Mouse (Mus musculus) cerebellum, postnatal 4 days (tissue): ENCODE measurements around the gene Ptpn4.

ENCODE experiments used
- DNase-seq, 2 experiments: peaks; one replicate each; pipeline ENCODE4 v3.0.0; 2022; ENCODE audit warnings: low spot score in 2 of 2, mixed read lengths in 1 of 2

Ptpn4 gene

GRCm38 (mm10) chr1:119805984-119806383 is 31.4 kb downstream of the Ptpn4 start:
- no peak for DNase-seq

- DNase-seq = no peak
Observed at GRCm38 (mm10) chr1:119804586-119804985, 32.8 kb downstream of the Ptpn4 start.

- DNase-seq = no peak
Observed at GRCm38 (mm10) chr1:119795174-119795573, 42.2 kb downstream of the Ptpn4 start.

DNA sequence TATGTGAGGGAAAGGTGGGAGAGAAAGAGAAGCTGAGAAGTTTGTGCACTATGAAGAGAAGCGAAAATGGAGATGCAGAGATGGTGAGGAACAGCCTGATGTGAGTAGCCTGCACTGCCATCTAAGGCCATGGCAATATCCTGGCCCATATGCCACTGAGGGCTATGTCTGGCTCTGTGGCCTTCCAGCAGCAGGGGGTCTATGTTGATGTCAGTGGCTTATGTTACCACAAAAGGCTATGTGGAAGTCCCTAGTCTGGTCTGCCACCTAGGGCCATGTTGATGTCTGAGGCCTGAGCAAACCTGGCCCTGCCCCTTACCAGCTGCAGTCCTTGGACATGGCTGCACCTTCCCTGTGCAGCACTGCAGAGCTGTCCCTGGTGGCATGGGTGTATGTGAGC is 43.1 kb downstream of the Ptpn4 start:
- no peak for DNase-seq

- DNase-seq = no peak
Observed at GRCm38 (mm10) chr1:119790616-119791015, 46.8 kb downstream of the Ptpn4 start.

- DNase-seq = no peak
Observed at GRCm38 (mm10) chr1:119775915-119776314, 61.5 kb downstream of the Ptpn4 start.

- no peak for DNase-seq
Observed at GRCm38 (mm10) chr1:119735692-119736091, 101.7 kb downstream of the Ptpn4 start.

DNA sequence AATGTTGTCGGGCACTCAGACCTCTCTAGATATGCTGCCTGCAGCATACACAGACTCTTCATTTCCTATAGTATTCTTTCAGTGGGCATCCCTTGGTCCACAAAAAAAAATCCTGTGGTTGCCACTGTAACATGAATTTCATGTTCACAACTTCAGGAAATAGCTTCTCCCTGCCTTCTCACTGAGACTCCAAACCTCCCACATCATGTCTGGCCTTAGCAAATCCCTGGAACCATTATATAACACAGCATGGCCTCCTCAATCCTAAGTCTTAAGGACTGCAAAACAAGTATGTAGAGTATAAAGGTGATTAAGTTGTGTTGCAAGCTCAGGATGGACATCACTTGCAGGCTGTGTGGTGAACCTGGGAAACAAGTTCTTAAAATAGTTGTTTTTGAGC is 102.6 kb downstream of the Ptpn4 start:
- no peak for DNase-seq

- DNase-seq = no peak
Observed at GRCm38 (mm10) chr1:119731166-119731565, 106.2 kb downstream of the Ptpn4 start.

GRCm38 (mm10) chr1:119713017-119713416 is 124.4 kb downstream of the Ptpn4 start:
- no peak for DNase-seq

DNA sequence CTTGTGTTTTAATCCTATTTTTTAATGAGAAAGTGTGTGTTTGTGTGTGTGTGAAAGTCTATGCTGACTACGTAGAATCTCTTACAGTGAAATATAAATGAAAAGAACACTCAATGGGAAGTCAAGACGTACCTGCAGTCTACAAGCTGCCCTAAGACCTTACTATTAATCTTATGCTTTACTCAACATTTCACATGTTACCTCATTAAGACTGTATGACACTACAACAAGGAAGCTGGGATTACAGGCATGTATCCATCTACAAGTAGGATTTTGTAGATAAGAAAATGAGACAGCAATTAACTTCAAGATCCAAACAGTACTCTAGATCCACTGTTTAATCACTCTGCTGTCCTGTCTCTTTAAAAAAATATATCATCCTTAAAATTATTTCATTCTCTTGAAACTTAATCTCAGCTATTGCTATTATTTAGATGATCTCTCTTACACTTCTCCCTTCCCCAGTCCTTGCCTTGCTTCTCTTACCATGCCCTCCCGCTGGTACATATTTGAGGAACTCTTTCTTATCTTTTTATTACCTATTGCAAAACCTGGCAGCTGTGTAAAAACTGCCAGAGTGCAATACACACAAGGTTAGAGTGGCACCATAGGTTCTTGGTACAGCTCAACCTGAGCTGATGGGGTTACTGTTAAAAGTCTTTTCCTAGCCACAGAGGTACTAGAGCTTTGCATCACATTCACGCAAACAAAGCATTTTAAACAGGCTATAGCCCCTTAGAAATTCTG is 130.8 kb downstream of the Ptpn4 start:
- no peak for DNase-seq

DNA sequence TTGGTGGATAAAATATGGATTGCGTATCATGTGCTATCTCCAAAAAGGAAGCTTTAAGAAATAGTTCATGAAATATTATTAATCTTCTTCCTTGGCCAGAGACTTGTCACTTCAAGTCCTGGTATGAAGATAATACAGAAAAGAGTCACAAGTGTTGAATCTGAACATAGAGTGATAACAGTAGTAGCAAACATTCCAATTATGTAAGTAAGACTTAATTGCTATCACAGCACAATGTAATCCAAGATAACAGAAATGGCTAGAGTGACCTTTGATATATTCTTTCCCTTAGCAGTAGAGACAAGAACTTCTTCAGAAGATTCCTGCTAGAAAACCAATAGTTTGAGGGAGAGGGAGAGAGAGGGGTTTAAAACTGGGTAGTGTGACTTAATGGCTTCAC is 140.6 kb downstream of the Ptpn4 start:
- no peak for DNase-seq

- DNase-seq = no peak
Observed at GRCm38 (mm10) chr1:119685773-119686558, 151.4 kb downstream of the Ptpn4 start.

DNA sequence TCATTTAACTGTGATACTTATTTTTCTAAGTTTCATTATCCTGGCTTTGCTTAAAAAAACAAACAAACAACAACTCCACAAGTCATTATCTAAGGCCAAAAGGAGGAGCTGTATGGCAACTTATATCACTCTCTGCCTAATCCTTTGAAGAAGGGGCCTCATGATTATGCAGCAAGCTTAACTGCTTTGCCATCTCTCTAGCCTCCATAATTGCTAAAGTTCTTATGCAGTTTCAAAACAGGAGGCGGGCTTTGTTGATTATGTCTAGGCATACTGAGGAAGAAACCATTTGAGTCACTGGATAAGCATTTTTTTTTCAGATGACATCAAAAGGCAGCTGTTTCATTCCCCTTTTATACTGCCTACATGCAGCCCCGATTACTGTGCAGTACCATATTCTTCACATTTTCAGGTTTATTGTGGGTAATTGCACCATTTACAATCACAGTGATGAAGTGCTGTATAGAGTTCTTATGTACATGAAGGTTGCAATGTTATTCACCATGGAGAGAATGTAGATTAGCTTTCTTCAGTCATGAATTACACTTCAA is 155.7 kb downstream of the Ptpn4 start:
- DNase-seq = no peak

DNA sequence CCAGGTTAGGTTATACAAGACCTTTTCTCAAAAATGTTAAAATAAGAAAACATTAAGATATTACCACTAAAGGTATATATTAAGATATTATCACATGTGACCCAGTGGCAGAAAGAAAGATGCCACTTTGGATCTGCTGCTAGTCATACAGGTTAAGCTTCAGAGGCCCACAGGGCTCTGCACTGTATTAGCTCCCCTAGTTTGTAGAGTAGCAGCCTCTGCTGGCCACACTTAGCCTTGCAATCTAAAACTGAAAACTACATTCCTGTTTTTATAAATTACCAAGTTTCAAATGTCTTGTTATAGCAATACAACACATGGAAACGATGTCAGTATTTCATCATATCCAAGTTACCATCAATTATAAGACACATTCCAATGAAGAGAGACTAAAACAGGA is 162.4 kb downstream of the Ptpn4 start:
- peak in 1 of 2 experiments; percentile 8 for DNase-seq

- DNase-seq = no peak
Observed at GRCm38 (mm10) chr1:119666904-119667303, 170.5 kb downstream of the Ptpn4 start.

DNA sequence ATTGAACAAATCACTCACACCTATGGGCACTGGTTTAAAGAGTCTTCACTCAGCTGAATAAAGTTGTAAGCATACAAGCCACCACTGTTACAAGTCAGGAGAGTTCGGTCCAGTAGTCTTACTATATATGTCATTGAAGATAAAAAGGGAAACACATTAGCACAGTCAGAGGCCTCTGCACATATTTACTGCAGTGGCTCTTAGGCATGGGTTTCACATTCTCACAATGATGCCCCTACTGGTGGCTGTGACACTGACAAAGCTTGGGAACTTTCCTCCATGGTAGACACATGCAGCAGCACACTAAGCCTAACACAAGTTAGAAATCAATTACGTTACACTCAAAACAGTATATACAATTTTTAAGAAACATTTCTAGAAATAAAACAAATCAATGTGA is 183.1 kb downstream of the Ptpn4 start:
- no peak for DNase-seq

GRCm38 (mm10) chr1:119650386-119650785 is 187.0 kb downstream of the Ptpn4 start:
- no peak for DNase-seq

DNA sequence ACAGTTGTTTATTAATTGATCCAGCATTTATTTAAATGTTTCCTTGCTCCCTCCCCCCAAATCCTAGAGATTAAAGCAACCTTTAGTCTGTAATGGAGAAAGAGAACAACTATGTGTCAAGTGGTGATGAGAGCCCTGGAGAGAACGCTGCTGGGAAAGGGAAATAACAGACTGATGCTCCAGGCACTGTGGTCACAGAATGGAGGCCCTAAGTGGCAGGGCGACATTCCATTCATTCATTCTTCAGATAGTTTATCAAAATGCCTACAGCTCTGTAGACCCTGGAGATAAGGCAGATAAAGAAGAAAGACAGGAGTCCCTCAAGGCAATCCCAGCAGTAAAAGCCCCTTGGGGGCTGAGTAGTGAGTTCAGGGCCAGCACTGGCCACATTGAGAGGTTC is 187.8 kb downstream of the Ptpn4 start:
- DNase-seq = no peak

- peak; percentile 67 to 83 for DNase-seq
Observed at GRCm38 (mm10) chr1:119648205-119649111, 189.0 kb downstream of the Ptpn4 start, which contains the start of gene Epb41l5. Gene Epb41l5 (minus strand): TSS chr1:119649000.

DNA sequence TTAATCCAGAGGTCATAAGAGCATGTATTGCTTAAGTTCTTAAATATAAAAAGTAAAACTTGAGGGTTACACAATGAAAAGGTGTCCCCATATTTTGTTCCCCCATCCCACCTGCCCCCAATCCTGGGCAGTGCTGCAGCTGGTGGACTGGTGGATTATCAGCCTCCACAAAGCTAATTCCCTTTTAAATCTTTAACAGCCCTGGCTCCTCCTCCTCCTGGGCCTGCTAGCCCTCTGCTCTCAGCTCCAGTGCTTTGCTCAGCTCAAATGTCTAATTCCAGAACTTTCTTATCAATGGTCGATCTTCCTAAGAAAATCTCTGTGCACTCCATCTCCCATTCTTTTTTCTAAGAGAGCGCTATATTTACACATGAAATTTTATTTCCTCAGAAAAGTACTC is 191.1 kb downstream of the Ptpn4 start:
- no peak for DNase-seq

DNA sequence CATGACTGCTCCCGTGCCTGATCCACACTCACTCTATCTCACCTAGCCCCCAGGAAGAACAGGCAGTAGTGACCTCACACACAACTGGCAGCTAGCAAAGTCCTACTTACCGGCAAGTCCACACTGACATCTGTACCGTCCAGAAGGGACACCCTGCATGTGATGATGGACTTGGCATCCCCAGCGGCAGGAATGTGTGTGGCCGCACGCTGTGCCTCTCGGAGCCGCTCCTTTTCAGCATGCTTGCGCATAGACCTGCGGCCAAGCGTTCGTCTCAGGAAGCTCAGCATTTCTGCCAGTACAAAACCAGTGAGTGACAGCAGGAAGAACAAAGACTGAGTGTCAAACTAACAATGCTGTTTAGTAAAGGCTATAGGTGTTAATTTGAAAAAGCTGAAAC is 195.0 kb downstream of the Ptpn4 start:
- peak in 1 of 2 experiments; percentile 24 for DNase-seq
